Mouse (Mus musculus) heart, embryonic 12.5 days (tissue): ENCODE results near the gene Il5. TPM values are rescaled to one million over a fixed set of nuclear protein-coding genes. Genes with fewer than 3 reads are reported as not detected.

Experiments
- ATAC-seq: fragments of 200-750 bp; cut with Nextera tagmentation; 2 replicates; pipeline ENCODE4 v1.8.0; 2017; ENCODE audit warnings: moderate TSS enrichment, moderate library complexity; ENCODE audit not compliant: insufficient number of reproducible peaks, low FRiP score
- H3K27ac ChIP-seq: fragments of 300-500 bp; sonication (generic); 2 replicates; pipeline ENCODE4 v1.5.1; 2016; ENCODE audit warnings: mild to moderate bottlenecking, moderate library complexity; ENCODE audit not compliant: poor library complexity, severe bottlenecking
- H3K27me3 ChIP-seq: fragments of 300-500 bp; sonication (generic); replicated peaks from 2 replicates; pipeline ENCODE4 v1.6.1; 2016; ENCODE audit warnings: mild to moderate bottlenecking, moderate library complexity
- H3K36me3 ChIP-seq: fragments of 300-500 bp; sonication (generic); 2 replicates; pipeline ENCODE4 v1.6.1; 2016; ENCODE audit warnings: mild to moderate bottlenecking, moderate library complexity
- H3K4me1 ChIP-seq: fragments of 300-500 bp; sonication (generic); replicated peaks from 2 replicates; pipeline ENCODE4 v1.6.1; 2016; ENCODE audit warnings: mild to moderate bottlenecking
- H3K4me2 ChIP-seq: fragments of 300-500 bp; sonication (generic); 2 replicates; pipeline ENCODE4 v1.6.1; 2016; ENCODE audit warnings: mild to moderate bottlenecking, moderate library complexity
- H3K4me3 ChIP-seq: fragments of 300-500 bp; sonication (generic); 2 replicates; pipeline ENCODE4 v1.5.1; 2016; ENCODE audit warnings: mild to moderate bottlenecking
- H3K9ac ChIP-seq: fragments of 300-500 bp; sonication (generic); 2 replicates; pipeline ENCODE4 v1.6.1; 2016; ENCODE audit warnings: mild to moderate bottlenecking, moderate library complexity
- H3K9me3 ChIP-seq: fragments of 300-500 bp; sonication (generic); replicated peaks from 2 replicates; pipeline ENCODE4 v1.6.1; 2016; ENCODE audit warnings: mild to moderate bottlenecking, moderate library complexity
- WGBS: fragments of 180-500 bp; shearing (Covaris S2); methylation state at CpG from one replicate; pipeline ENCODE4 v1.1.7; 2016; 5-methylcytosine and 5-hydroxymethylcytosine counted together
- polyA plus RNA-seq: library from polyadenylated mRNA; unstranded; fragments of >200 nt; fragmentation: Nextera tagmentation; extraction: Ambion mirVana; gene quantifications from 2 replicates; pipeline ENCODE4 v1.2.1, GENCODE M21; 2016

The Il5 gene
- polyA plus RNA-seq, 1 experiment from 2014 or later = not detected

GRCm38 (mm10) chr11:53707718-53708009 is 12.9 kb upstream of the Il5 start:
- H3K27me3 ChIP-seq = no peaks in the 10 kb centered on the region

GRCm38 (mm10) chr11:53719701-53720100 is 893 bp upstream of the Il5 start:
- WGBS = 77% methylated on average over 1 of the region's 1 CpGs
- 0 out of 2 replicates have a peak, but pooled peaks cover 5% of the 10 kb centered on the region for H3K27me3 ChIP-seq

More at GRCm38 (mm10) chr11:53707718-53708009, 12.9 kb upstream of the Il5 start:
- H3K4me2 ChIP-seq = peak overlapping the region; percentile 87
- H3K36me3 ChIP-seq = peaks cover 9% of the 10 kb centered on the region; the same call in 1 of the 2 replicates
- peaks cover 8% of the 10 kb centered on the region for H3K4me1 ChIP-seq
- no peaks in the 10 kb centered on the region for H3K9me3 ChIP-seq
- no peak for ATAC-seq
- peak overlapping the region; percentile 83 for H3K4me3 ChIP-seq
- H3K27ac ChIP-seq = no peak overlapping the region
- no peak overlapping the region for H3K9ac ChIP-seq
- 86% methylated on average over 3 of the region's 3 CpGs for WGBS

GRCm38 (mm10) chr11:53731457-53731856 is 10.9 kb downstream of the Il5 start:
- Histone ChIP-seq H3K27me3 (no peaks in the 10 kb centered on the region), H3K4me2 (no peak overlapping the region), H3K36me3 (no peaks in the 10 kb centered on the region), H3K9ac (no peak overlapping the region), H3K9me3 (no peaks in the 10 kb centered on the region), H3K4me3 (no peak overlapping the region), H3K27ac (no peak overlapping the region), H3K4me1 (no peaks in the 10 kb centered on the region)
- 90% methylated on average over 7 of the region's 7 CpGs for WGBS
- no peak for ATAC-seq

More at GRCm38 (mm10) chr11:53719701-53720100, 893 bp upstream of the Il5 start:
- no peak overlapping the region for H3K4me3 ChIP-seq
- no peak overlapping the region for H3K4me2 ChIP-seq
- H3K27ac ChIP-seq = no peak overlapping the region
- no peaks in the 10 kb centered on the region for H3K4me1 ChIP-seq
- H3K36me3 ChIP-seq = no peaks in the 10 kb centered on the region
- no peaks in the 10 kb centered on the region for H3K9me3 ChIP-seq
- H3K9ac ChIP-seq = no peak overlapping the region
- no peak for ATAC-seq

- no peak overlapping the region for H3K27ac ChIP-seq
- no peak overlapping the region for H3K4me2 ChIP-seq
- no peaks in the 10 kb centered on the region for H3K27me3 ChIP-seq
- 85% methylated on average over 8 of the region's 8 CpGs for WGBS
- H3K4me1 ChIP-seq = no peaks in the 10 kb centered on the region
- H3K36me3 ChIP-seq = no peaks in the 10 kb centered on the region
- no peak overlapping the region for H3K4me3 ChIP-seq
- no peak for ATAC-seq
- H3K9me3 ChIP-seq = no peaks in the 10 kb centered on the region
- H3K9ac ChIP-seq = no peak overlapping the region
Observed at GRCm38 (mm10) chr11:53732244-53732643, 11.7 kb downstream of the Il5 start.

GRCm38 (mm10) chr11:53733824-53734223 is 13.2 kb downstream of the Il5 start:
- Histone ChIP-seq H3K4me2 (no peak overlapping the region), H3K36me3 (no peaks in the 10 kb centered on the region), H3K9ac (no peak overlapping the region), H3K4me3 (no peak overlapping the region), H3K9me3 (no peaks in the 10 kb centered on the region), H3K4me1 (no peaks in the 10 kb centered on the region), H3K27ac (no peak overlapping the region), H3K27me3 (no peaks in the 10 kb centered on the region)
- ATAC-seq = no peak
- 79% methylated on average over 7 of the region's 7 CpGs for WGBS

GRCm38 (mm10) chr11:53734431-53734830 is 13.8 kb downstream of the Il5 start:
- no peak for ATAC-seq

GRCm38 (mm10) chr11:53734970-53735681 is 14.5 kb downstream of the Il5 start:
- H3K4me2 ChIP-seq = peak overlapping the region; percentile 59; the same call in 1 of the 2 replicates
- 74% methylated on average over 18 of the region's 18 CpGs for WGBS

More at GRCm38 (mm10) chr11:53734431-53734830, 13.8 kb downstream of the Il5 start:
- WGBS = 75% methylated on average over 2 of the region's 2 CpGs
- no peaks in the 10 kb centered on the region for H3K9me3 ChIP-seq
- no peaks in the 10 kb centered on the region for H3K4me1 ChIP-seq
- H3K9ac ChIP-seq = no peak overlapping the region
- H3K4me2 ChIP-seq = no peak overlapping the region
- H3K36me3 ChIP-seq = no peaks in the 10 kb centered on the region
- no peak overlapping the region for H3K4me3 ChIP-seq
- no peak overlapping the region for H3K27ac ChIP-seq
- no peaks in the 10 kb centered on the region for H3K27me3 ChIP-seq

GRCm38 (mm10) chr11:53735682-53736245 is 15.2 kb downstream of the Il5 start:
- WGBS = 31% methylated on average over 17 of the region's 17 CpGs
- no peaks in the 10 kb centered on the region for H3K27me3 ChIP-seq
- no peak overlapping the region for H3K9ac ChIP-seq
- peak overlapping the region; percentile 59 for H3K4me2 ChIP-seq
- ATAC-seq = peak; percentile 61; the same call in 1 of the 2 replicates
- H3K9me3 ChIP-seq = no peaks in the 10 kb centered on the region
- H3K36me3 ChIP-seq = no peaks in the 10 kb centered on the region
- no peaks in the 10 kb centered on the region for H3K4me1 ChIP-seq
- H3K27ac ChIP-seq = no peak overlapping the region
- 0 out of 2 replicates have a peak overlapping the region, but pooled peaks have one; percentile 14 for H3K4me3 ChIP-seq

More at GRCm38 (mm10) chr11:53734970-53735681, 14.5 kb downstream of the Il5 start:
- no peak overlapping the region for H3K4me3 ChIP-seq
- no peaks in the 10 kb centered on the region for H3K4me1 ChIP-seq
- no peak overlapping the region for H3K9ac ChIP-seq
- H3K27me3 ChIP-seq = no peaks in the 10 kb centered on the region
- H3K9me3 ChIP-seq = no peaks in the 10 kb centered on the region
- ATAC-seq = no peak
- H3K36me3 ChIP-seq = no peaks in the 10 kb centered on the region
- H3K27ac ChIP-seq = no peak overlapping the region

GRCm38 (mm10) chr11:53736771-53737572 is 16.4 kb downstream of the Il5 start:
- no peaks in the 10 kb centered on the region for H3K36me3 ChIP-seq
- no peaks in the 10 kb centered on the region for H3K9me3 ChIP-seq
- no peaks in the 10 kb centered on the region for H3K4me1 ChIP-seq
- H3K27ac ChIP-seq = no peak overlapping the region
- WGBS = 47% methylated on average over 14 of the region's 14 CpGs
- no peak overlapping the region for H3K9ac ChIP-seq
- no peak overlapping the region for H3K4me2 ChIP-seq
- H3K4me3 ChIP-seq = no peak overlapping the region
- H3K27me3 ChIP-seq = no peaks in the 10 kb centered on the region
- peak; percentile 79 for ATAC-seq

GRCm38 (mm10) chr11:53737573-53737946 is 17.0 kb downstream of the Il5 start:
- Histone ChIP-seq H3K9me3 (no peaks in the 10 kb centered on the region), H3K9ac (no peak overlapping the region), H3K4me3 (no peak overlapping the region), H3K4me1 (no peaks in the 10 kb centered on the region), H3K36me3 (no peaks in the 10 kb centered on the region), H3K4me2 (no peak overlapping the region), H3K27me3 (no peaks in the 10 kb centered on the region), H3K27ac (no peak overlapping the region)
- peak; percentile 78; the same call in 1 of the 2 replicates for ATAC-seq
- 46% methylated on average over 6 of the region's 6 CpGs for WGBS

- no peak for ATAC-seq
- 14% methylated on average over 5 of the region's 5 CpGs for WGBS
Observed at GRCm38 (mm10) chr11:53742353-53742752, 21.8 kb downstream of the Il5 start.

More at GRCm38 (mm10) chr11:53742353-53742752, 21.8 kb downstream of the Il5 start:
- Histone ChIP-seq H3K9me3 (no peaks in the 10 kb centered on the region), H3K9ac (no peak overlapping the region), H3K27ac (no peak overlapping the region), H3K4me1 (no peaks in the 10 kb centered on the region), H3K27me3 (no peaks in the 10 kb centered on the region), H3K4me3 (no peak overlapping the region), H3K4me2 (no peak overlapping the region), H3K36me3 (no peaks in the 10 kb centered on the region)
